Comparison of ENCODE assay signal across 15 mouse cellular contexts in the genomic region with DNA sequence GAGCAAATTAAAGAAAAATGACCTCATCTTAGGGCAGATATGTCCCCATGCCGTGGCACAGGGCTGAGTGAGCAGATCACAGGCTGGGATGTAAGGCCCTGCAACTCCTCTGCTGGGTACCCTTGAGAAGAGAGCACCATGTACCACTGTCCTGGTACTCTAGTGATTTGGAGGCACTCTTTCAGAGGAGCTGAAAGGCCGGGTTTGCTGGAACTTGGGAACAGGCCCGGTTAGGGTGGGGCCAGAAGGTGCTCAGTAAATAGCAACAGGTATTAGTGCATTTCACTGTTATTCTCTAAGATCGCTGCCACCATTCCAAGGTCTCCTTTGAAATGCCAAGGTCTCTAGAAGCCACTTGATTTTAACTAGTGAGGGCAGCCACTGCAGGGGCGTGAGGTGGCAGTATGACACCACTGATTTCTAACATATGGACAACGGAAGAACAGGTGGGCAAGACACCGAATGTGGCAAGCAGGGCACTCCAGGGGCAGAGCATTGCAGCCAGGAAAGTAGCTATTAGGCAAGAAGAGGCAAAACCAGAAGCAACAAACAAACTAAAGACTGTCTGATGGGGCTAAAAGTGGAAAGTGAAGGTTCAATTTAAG. TPM values are rescaled to one million over a fixed set of nuclear protein-coding genes. Genes with fewer than 3 reads are reported as not detected.
A peak's percentile ranks its signal among the peaks of the same experiment; 100 is the strongest.
DNase-seq lines count a peak whose midpoint lies in the region; ATAC-seq and TF ChIP-seq lines count a peak whose summit lies in the region.
"Had no signal": no experiment of that assay in that cellular context is flagged by ENCODE, and none has a peak within 500 bp of the region (broad histone marks: within the 10 kb centered on the region; RNA-seq: fewer than 3 reads in every experiment).

No protein-coding gene starts in this region.

- no peaks in the 10 kb centered on the region for H3K27me3 ChIP-seq in hindbrain, postnatal 0 days (ENCODE audit: insufficient read depth, low read length)
- no peaks in the 10 kb centered on the region for H3K27me3 ChIP-seq in hindbrain, embryonic 16.5 days (replicated peaks; ENCODE audit: control insufficient read depth, insufficient read depth, low read length)
- H3K27me3 ChIP-seq in kidney, embryonic 15.5 days, result no peaks in the 10 kb centered on the region
- H3K27me3 ChIP-seq: forebrain, embryonic 13.5 days had no signal

- H3K9ac ChIP-seq in hindbrain, postnatal 0 days (replicated peaks; ENCODE audit: low read length), result no peak overlapping the region
- H3K9ac ChIP-seq in hindbrain, embryonic 16.5 days (ENCODE audit: low read depth, low read length), result no peak overlapping the region
- no peak overlapping the region for H3K9ac ChIP-seq in kidney, embryonic 15.5 days
- H3K9ac ChIP-seq: forebrain, embryonic 13.5 days; lung, embryonic 14.5 days had no signal

- intact Hi-C loops in left cerebral cortex, postnatal 10 days (cut with DNase I), result no loop called here

- no peak for ATAC-seq in hindbrain, postnatal 0 days
- no peak for ATAC-seq in hindbrain, embryonic 16.5 days
- ATAC-seq in kidney, embryonic 15.5 days (replicated peaks; ENCODE audit: low FRiP score), result no peak
- ATAC-seq: forebrain, embryonic 13.5 days had no signal

- H3K9me3 ChIP-seq in hindbrain, postnatal 0 days (ENCODE audit: low read length), result no peaks in the 10 kb centered on the region
- no peaks in the 10 kb centered on the region for H3K9me3 ChIP-seq in hindbrain, embryonic 16.5 days (ENCODE audit: control insufficient read depth, low read length)
- H3K9me3 ChIP-seq in kidney, embryonic 15.5 days (replicated peaks), result no peaks in the 10 kb centered on the region
- H3K9me3 ChIP-seq: forebrain, embryonic 13.5 days; midbrain, embryonic 10.5 days had no signal

- peak; percentile 44 for DNase-seq in adrenal gland, adult 8-10 months
- DNase-seq in adrenal gland, adult 18-20 months (ENCODE audit: low spot score in 2 of 2), result no peak
- peak; percentile 28 for DNase-seq in hindbrain, postnatal 0 days (ENCODE audit: low spot score)
- DNase-seq in cerebellum, adult 18-20 months, result peak; percentile 31 to 42
- peak; percentile 32 for DNase-seq in lung, postnatal 25 days (ENCODE audit: low spot score)
- no peak for DNase-seq in left cerebral cortex, postnatal 10 days (ENCODE audit: extremely low spot score in 1 of 2, low spot score in 2 of 2)
- DNase-seq: heart, adult 18-20 months; liver; lung, embryonic 14.5 days; thymus, postnatal 14 days had no signal

- no peak for TF ChIP-seq CTCF in hindbrain, postnatal 0 days (IDR thresholded peaks at IDR 0.05; ENCODE audit: low read depth)

- H3K4me2 ChIP-seq in hindbrain, postnatal 0 days (ENCODE audit: low read depth, low read length), result no peak overlapping the region
- no peak overlapping the region for H3K4me2 ChIP-seq in hindbrain, embryonic 16.5 days (ENCODE audit: low read length)
- no peak overlapping the region for H3K4me2 ChIP-seq in kidney, embryonic 15.5 days
- H3K4me2 ChIP-seq: forebrain, embryonic 13.5 days; lung, embryonic 14.5 days had no signal

- H3K4me1 ChIP-seq in hindbrain, postnatal 0 days (ENCODE audit: insufficient read depth, low read length), result peaks cover 7% of the 10 kb centered on the region; the same call in 1 of the 2 replicates
- H3K4me1 ChIP-seq in hindbrain, embryonic 16.5 days (ENCODE audit: control insufficient read depth, insufficient read depth, low read depth, low read length), result peaks cover 8% of the 10 kb centered on the region; the same call in 1 of the 2 replicates
- H3K4me1 ChIP-seq in kidney, embryonic 15.5 days, result 0 out of 2 replicates have a peak, but pooled peaks cover 6% of the 10 kb centered on the region

- H3K36me3 ChIP-seq in hindbrain, postnatal 0 days (ENCODE audit: insufficient read depth, low read length), result no peaks in the 10 kb centered on the region
- no peaks in the 10 kb centered on the region for H3K36me3 ChIP-seq in hindbrain, embryonic 16.5 days (ENCODE audit: control insufficient read depth, insufficient read depth, low read length)
- no peaks in the 10 kb centered on the region for H3K36me3 ChIP-seq in kidney, embryonic 15.5 days
- H3K36me3 ChIP-seq: midbrain, embryonic 10.5 days had no signal

- H3K27ac ChIP-seq in hindbrain, postnatal 0 days, result no peak overlapping the region
- H3K27ac ChIP-seq in hindbrain, embryonic 16.5 days (ENCODE audit: low read depth, low read length), result no peak overlapping the region
- H3K27ac ChIP-seq in kidney, embryonic 15.5 days, result no peak overlapping the region
- H3K27ac ChIP-seq: forebrain, embryonic 13.5 days; kidney, postnatal 0 days; midbrain, embryonic 10.5 days had no signal

- 83% methylated on average over 7 of the region's 7 CpGs for WGBS in hindbrain, postnatal 0 days
- 88% methylated on average over 7 of the region's 7 CpGs for WGBS in hindbrain, embryonic 16.5 days
- 83% methylated on average over 7 of the region's 7 CpGs for WGBS in kidney, embryonic 15.5 days

- H3K4me3 ChIP-seq in hindbrain, postnatal 0 days (ENCODE audit: low read length), result no peak overlapping the region
- H3K4me3 ChIP-seq in hindbrain, embryonic 16.5 days (ENCODE audit: low read length), result no peak overlapping the region
- H3K4me3 ChIP-seq in kidney, embryonic 15.5 days (replicated peaks), result no peak overlapping the region
- H3K4me3 ChIP-seq: forebrain, embryonic 13.5 days; midbrain, embryonic 10.5 days had no signal

RNA-seq across cellular contexts. Expression of a gene that starts 58.6 kb away (rescaled TPM):
- 10 to 100 TPM; 37.9 to 71.5 (median 56.6) TPM for total RNA-seq in adrenal gland, adult 8-10 months (2022)
- total RNA-seq in adrenal gland, adult 18-20 months (2021), result 10 to 100 TPM; 45.1 to 78.7 TPM
- 30.8 and 31.9 TPM in 2 replicates for total RNA-seq in hindbrain, postnatal 0 days (2014; rRNA removed)
- polyA plus RNA-seq in hindbrain, postnatal 0 days (2015; fragmentation: Nextera tagmentation; extraction: Ambion mirVana), result 75.6 and 78.9 TPM in 2 replicates
- 53.2 and 59.1 TPM in 2 replicates for polyA plus RNA-seq in hindbrain, embryonic 16.5 days (2015; fragmentation: Nextera tagmentation; extraction: Ambion mirVana)
- 121 and 138 TPM in 2 replicates for polyA plus RNA-seq in kidney, embryonic 15.5 days (2015; fragmentation: Nextera tagmentation; extraction: Ambion mirVana)
- total RNA-seq in left cerebral cortex, postnatal 10 days (2021), result 10 to 100 TPM; 42.4 to 43.0 TPM

RNA-seq across cellular contexts. Expression of a gene that starts 59.1 kb away (rescaled TPM):
- 10 to 100 TPM; 13.0 to 35.4 (median 24.5) TPM for total RNA-seq in adrenal gland, adult 8-10 months (2022)
- 10 to 100 TPM; 12.1 to 33.9 TPM for total RNA-seq in adrenal gland, adult 18-20 months (2021)
- total RNA-seq in hindbrain, postnatal 0 days (2014; rRNA removed), result 4.6 and 4.8 TPM in 2 replicates
- 4.4 and 4.9 TPM in 2 replicates for polyA plus RNA-seq in hindbrain, postnatal 0 days (2015; fragmentation: Nextera tagmentation; extraction: Ambion mirVana)
- polyA plus RNA-seq in hindbrain, embryonic 16.5 days (2015; fragmentation: Nextera tagmentation; extraction: Ambion mirVana), result 3.8 and 4.5 TPM in 2 replicates
- 3.1 and 3.5 TPM in 2 replicates for polyA plus RNA-seq in kidney, embryonic 15.5 days (2015; fragmentation: Nextera tagmentation; extraction: Ambion mirVana)
- 1 to 10 TPM; 2.8 to 3.1 TPM for total RNA-seq in left cerebral cortex, postnatal 10 days (2021)

Comparison
In these comparisons a context has a peak if more than half of its experiments do, and no peak if none do; other contexts are left out.
1. DNase-seq: peak in adrenal gland, adult 8-10 months (single experiment), hindbrain, postnatal 0 days (single experiment), cerebellum, adult 18-20 months (2 of 2) and lung, postnatal 25 days (single experiment); none in adrenal gland, adult 18-20 months (0 of 2) and left cerebral cortex, postnatal 10 days (0 of 2).